Mouse (Mus musculus): Measurements from ENCODE around the gene Ntf5. TPM values are rescaled to one million over a fixed set of nuclear protein-coding genes. Genes with fewer than 3 reads are reported as not detected.

Ntf5 gene
- polyA plus RNA-seq, 1 experiment from 2014 or later = 4.1 TPM

Small RNA genes within 50 kb of the gene (microRNA-seq; reads per million reads assigned to microRNA genes)
- gene Gm22133 = not detected

Other genes with a start within 250 kb of the Ntf5 start
- 0.20 TPM in 1 of 2 replicates, not detected in the other for gene Slc17a7, start 249.7 kb upstream of the Ntf5 start, polyA plus RNA-seq (2014; fragmentation: Nextera tagmentation; extraction: Ambion mirVana)
- gene Gfy, start 234.1 kb upstream of the Ntf5 start, polyA plus RNA-seq (2014; fragmentation: Nextera tagmentation; extraction: Ambion mirVana) = not detected in 2 replicates
- gene Pth2, start 232.7 kb upstream of the Ntf5 start, polyA plus RNA-seq (2014; fragmentation: Nextera tagmentation; extraction: Ambion mirVana) = not detected in 2 replicates
- 0.22 and 0.55 TPM in 2 replicates for gene Ccdc155, start 208.8 kb upstream of the Ntf5 start, polyA plus RNA-seq (2014; fragmentation: Nextera tagmentation; extraction: Ambion mirVana)
- gene Dkkl1, start 201.5 kb upstream of the Ntf5 start, polyA plus RNA-seq (2014; fragmentation: Nextera tagmentation; extraction: Ambion mirVana) = 0.45 and 1.2 TPM in 2 replicates
- gene Tead2, start 197.9 kb upstream of the Ntf5 start, polyA plus RNA-seq (2014; fragmentation: Nextera tagmentation; extraction: Ambion mirVana) = 155 and 167 TPM in 2 replicates
- 2.2 and 3.5 TPM in 2 replicates for gene Cd37, start 174.6 kb upstream of the Ntf5 start, polyA plus RNA-seq (2014; fragmentation: Nextera tagmentation; extraction: Ambion mirVana)
- not detected in 2 replicates for gene Slc6a16, start 172.6 kb upstream of the Ntf5 start, polyA plus RNA-seq (2014; fragmentation: Nextera tagmentation; extraction: Ambion mirVana)
- gene Slc6a21, start 136.2 kb upstream of the Ntf5 start, polyA plus RNA-seq (2014; fragmentation: Nextera tagmentation; extraction: Ambion mirVana) = not detected in 2 replicates
- 18.3 and 23.5 TPM in 2 replicates for gene Trpm4, start 79.9 kb upstream of the Ntf5 start, polyA plus RNA-seq (2014; fragmentation: Nextera tagmentation; extraction: Ambion mirVana)
- gene Hrc, start 78.4 kb upstream of the Ntf5 start, polyA plus RNA-seq (2014; fragmentation: Nextera tagmentation; extraction: Ambion mirVana) = 0.78 and 1.8 TPM in 2 replicates
- 5.2 and 6.1 TPM in 2 replicates for gene Ppfia3, start 46.7 kb upstream of the Ntf5 start, polyA plus RNA-seq (2014; fragmentation: Nextera tagmentation; extraction: Ambion mirVana)
- 4.2 and 5.1 TPM in 2 replicates for gene Lin7b, start 43.1 kb upstream of the Ntf5 start, polyA plus RNA-seq (2014; fragmentation: Nextera tagmentation; extraction: Ambion mirVana)
- gene Snrnp70, start 18.0 kb upstream of the Ntf5 start, polyA plus RNA-seq (2014; fragmentation: Nextera tagmentation; extraction: Ambion mirVana) = 118 and 124 TPM in 2 replicates
- gene Kcna7, start 8.0 kb upstream of the Ntf5 start, polyA plus RNA-seq (2014; fragmentation: Nextera tagmentation; extraction: Ambion mirVana) = not detected in 2 replicates
- 0.52 TPM in 1 of 2 replicates, not detected in the other for gene Lhb, start 7.1 kb downstream of the Ntf5 start, polyA plus RNA-seq (2014; fragmentation: Nextera tagmentation; extraction: Ambion mirVana)
- 32.7 and 35.3 TPM in 2 replicates for gene Gys1, start 21.1 kb downstream of the Ntf5 start, polyA plus RNA-seq (2014; fragmentation: Nextera tagmentation; extraction: Ambion mirVana)
- gene Ruvbl2, start 24.4 kb downstream of the Ntf5 start, polyA plus RNA-seq (2014; fragmentation: Nextera tagmentation; extraction: Ambion mirVana) = 132 and 135 TPM in 2 replicates
- gene Ftl1, start 46.2 kb downstream of the Ntf5 start, polyA plus RNA-seq (2014; fragmentation: Nextera tagmentation; extraction: Ambion mirVana) = 4,275 and 4,681 TPM in 2 replicates
- gene Bax, start 53.2 kb downstream of the Ntf5 start, polyA plus RNA-seq (2014; fragmentation: Nextera tagmentation; extraction: Ambion mirVana) = 67.1 and 83.9 TPM in 2 replicates
- 1.7 and 2.9 TPM in 2 replicates for gene Tulp2, start 68.2 kb downstream of the Ntf5 start, polyA plus RNA-seq (2014; fragmentation: Nextera tagmentation; extraction: Ambion mirVana)
- not detected in 2 replicates for gene Gm45808, start 73.1 kb downstream of the Ntf5 start, polyA plus RNA-seq (2014; fragmentation: Nextera tagmentation; extraction: Ambion mirVana)
- 2.7 and 3.4 TPM in 2 replicates for gene Dhdh, start 75.1 kb downstream of the Ntf5 start, polyA plus RNA-seq (2014; fragmentation: Nextera tagmentation; extraction: Ambion mirVana)
- 199 TPM in 2 replicates for gene Nucb1, start 96.7 kb downstream of the Ntf5 start, polyA plus RNA-seq (2014; fragmentation: Nextera tagmentation; extraction: Ambion mirVana)
- 12.7 and 18.3 TPM in 2 replicates for gene Ppp1r15a, start 112.6 kb downstream of the Ntf5 start, polyA plus RNA-seq (2014; fragmentation: Nextera tagmentation; extraction: Ambion mirVana)
- gene Plekha4, start 112.6 kb downstream of the Ntf5 start, polyA plus RNA-seq (2014; fragmentation: Nextera tagmentation; extraction: Ambion mirVana) = 1.5 and 2.6 TPM in 2 replicates
- gene Hsd17b14, start 141.2 kb downstream of the Ntf5 start, polyA plus RNA-seq (2014; fragmentation: Nextera tagmentation; extraction: Ambion mirVana) = 1.8 and 1.9 TPM in 2 replicates
- 61.6 and 63.4 TPM in 2 replicates for gene Bcat2, start 156.5 kb downstream of the Ntf5 start, polyA plus RNA-seq (2014; fragmentation: Nextera tagmentation; extraction: Ambion mirVana)
- gene Fgf21, start 201.8 kb downstream of the Ntf5 start, polyA plus RNA-seq (2014; fragmentation: Nextera tagmentation; extraction: Ambion mirVana) = 0.36 and 0.55 TPM in 2 replicates
- 0.63 and 0.78 TPM in 2 replicates for gene Fut1, start 203.6 kb downstream of the Ntf5 start, polyA plus RNA-seq (2014; fragmentation: Nextera tagmentation; extraction: Ambion mirVana)
- 0.23 and 0.62 TPM in 2 replicates for gene Izumo1, start 208.1 kb downstream of the Ntf5 start, polyA plus RNA-seq (2014; fragmentation: Nextera tagmentation; extraction: Ambion mirVana)
- 6.2 and 7.8 TPM in 2 replicates for gene Rasip1, start 213.8 kb downstream of the Ntf5 start, polyA plus RNA-seq (2014; fragmentation: Nextera tagmentation; extraction: Ambion mirVana)
- 7.2 TPM in 2 replicates for gene Mamstr, start 226.3 kb downstream of the Ntf5 start, polyA plus RNA-seq (2014; fragmentation: Nextera tagmentation; extraction: Ambion mirVana)